Mouse (Mus musculus) central nervous system, embryonic 18 days (tissue): ENCODE data around the gene Gins1. TPM values are rescaled to one million over a fixed set of nuclear protein-coding genes. Genes with fewer than 3 reads are reported as not detected.

Experiments used
- polyA plus RNA-seq: library from polyadenylated mRNA; depleted of rRNA; stranded (reverse); fragments of >200 nt; gene quantifications from 2 replicates; pipeline ENCODE4 v1.2.3, GENCODE M21; 2012; rRNA removed

The Gins1 gene
- polyA plus RNA-seq, result 10.7 and 13.2 TPM in 2 replicates

GRCm38 (mm10) chr2:150904936-150905450, at the start of gene Gins1:
Gene Gins1 (plus strand): TSS chr2:150905400.

GRCm38 (mm10) chr2:150904272-150904935, 796 bp upstream of the Gins1 start, which contains the start of gene Abhd12:
Gene Abhd12 (minus strand): TSS chr2:150904741.

Other genes with a start within 250 kb of the Gins1 start
- gene Acss1, start 236.9 kb upstream of the Gins1 start, polyA plus RNA-seq, result 16.1 and 17.2 TPM in 2 replicates
- gene Vsx1, start 216.0 kb upstream of the Gins1 start, polyA plus RNA-seq, result 0.03 and 0.04 TPM in 2 replicates
- 62.8 and 64.8 TPM in 2 replicates for gene Entpd6, start 156.4 kb upstream of the Gins1 start, polyA plus RNA-seq
- 75.1 and 85.4 TPM in 2 replicates for gene Pygb, start 118.7 kb upstream of the Gins1 start, polyA plus RNA-seq
- 86.2 and 89.6 TPM in 2 replicates for gene Abhd12, start 659 bp upstream of the Gins1 start, polyA plus RNA-seq
- 12.4 TPM in 2 replicates for gene Ninl, start 134.0 kb downstream of the Gins1 start, polyA plus RNA-seq
- 15.3 and 16.0 TPM in 2 replicates for gene Nanp, start 134.0 kb downstream of the Gins1 start, polyA plus RNA-seq
- gene Gm14151, start 186.9 kb downstream of the Gins1 start, polyA plus RNA-seq, result not detected in 2 replicates
- gene Gm14147, start 192.8 kb downstream of the Gins1 start, polyA plus RNA-seq, result not detected in 2 replicates